In the genomic region with DNA sequence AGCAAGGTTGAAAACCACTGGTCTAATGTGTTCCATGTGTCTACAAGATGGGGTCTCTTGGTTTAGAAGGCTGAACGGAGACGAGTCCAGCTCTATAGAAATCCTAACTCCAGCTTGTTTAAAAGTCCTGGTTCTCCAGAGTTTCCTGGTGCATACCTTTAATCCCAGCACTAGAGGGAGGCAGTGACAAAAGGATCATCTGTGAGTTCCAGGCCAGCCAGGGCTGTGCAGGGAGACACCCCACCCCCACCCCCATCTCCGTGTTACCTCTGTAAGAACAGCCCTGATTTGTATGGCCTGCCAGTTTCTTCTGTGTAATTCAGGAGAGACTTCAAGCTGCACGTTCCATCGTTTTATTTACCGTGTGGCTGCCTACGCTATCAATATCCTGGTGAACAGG, we compare ENCODE assay signal across 9 mouse cellular contexts. TPM values are rescaled to one million over a fixed set of nuclear protein-coding genes. Genes with fewer than 3 reads are reported as not detected.
DNase-seq lines count a peak whose midpoint lies in the region; ATAC-seq lines count a peak whose summit lies in the region.
"Had no signal": no experiment of that assay in that cellular context is flagged by ENCODE, and none has a peak within 500 bp of the region (broad histone marks: within the 10 kb centered on the region; RNA-seq: fewer than 3 reads in every experiment).

No protein-coding gene starts in this region.

- peak; percentile 63 for ATAC-seq in heart, embryonic 16.5 days (replicated peaks; ENCODE audit: extremely low read depth, insufficient read depth, low FRiP score)

- H3K4me2 ChIP-seq in heart, embryonic 16.5 days (ENCODE audit: low read depth, low read length), result no peak overlapping the region

- no peak overlapping the region for H3K4me3 ChIP-seq in heart, embryonic 16.5 days (ENCODE audit: low read length)
- H3K4me3 ChIP-seq in brown adipose tissue, adult 24 weeks (ENCODE audit: insufficient read depth, low read depth, low read length), result no peak overlapping the region

- intact Hi-C loops in heart, postnatal 25 days (cut with DNase I), result loop anchor here (2.0 to 5.0 kb wide), 2 partner anchors 47 to 101 kb away; no protein-coding TSS in a partner anchor

- no peak overlapping the region for H3K9ac ChIP-seq in heart, embryonic 16.5 days (ENCODE audit: low read length)

- no peak for DNase-seq in heart, postnatal 25 days (ENCODE audit: low spot score)
- DNase-seq in kidney, adult 9 months, result peak; percentile 67
- peak; percentile 61 for DNase-seq in lung, postnatal 10 days
- DNase-seq in adrenal gland, postnatal 10 days, result no peak
- DNase-seq in frontal cortex, postnatal 36 days (ENCODE audit: low spot score in 2 of 2), result no peak
- no peak for DNase-seq in testis, postnatal 10 days (ENCODE audit: low spot score)

- H3K27me3 ChIP-seq in heart, embryonic 16.5 days (ENCODE audit: control insufficient read depth, insufficient read depth, low read length), result no peaks in the 10 kb centered on the region
- H3K27me3 ChIP-seq: megakaryocyte, embryonic 14.5 days had no signal

- no peaks in the 10 kb centered on the region for H3K4me1 ChIP-seq in heart, embryonic 16.5 days (ENCODE audit: control insufficient read depth, insufficient read depth, low read length)
- peaks cover 8% of the 10 kb centered on the region; the same call in 1 of the 2 replicates for H3K4me1 ChIP-seq in brown adipose tissue, adult 24 weeks (ENCODE audit: control insufficient read depth, insufficient read depth, insufficient read length, low read length)

- H3K27ac ChIP-seq in heart, embryonic 16.5 days (ENCODE audit: low read length), result no peak overlapping the region
- H3K27ac ChIP-seq in brown adipose tissue, adult 24 weeks (replicated peaks; ENCODE audit: low read depth, low read length), result peak overlapping the region; percentile 35; the same call in 1 of the 2 replicates

- WGBS in heart, embryonic 16.5 days, result 50% methylated on average over 7 of the region's 7 CpGs

- no peaks in the 10 kb centered on the region for H3K9me3 ChIP-seq in heart, embryonic 16.5 days (replicated peaks; ENCODE audit: control insufficient read depth, low read length)
- H3K9me3 ChIP-seq: megakaryocyte, embryonic 14.5 days had no signal

- peaks cover 3% of the 10 kb centered on the region; the same call in 1 of the 2 replicates for H3K36me3 ChIP-seq in heart, embryonic 16.5 days (ENCODE audit: control insufficient read depth, insufficient read depth)

RNA-seq across cellular contexts. Expression of a gene that starts 8.7 kb away (rescaled TPM):
- 0.64 and 1.9 TPM in 2 replicates for polyA plus RNA-seq in heart, embryonic 16.5 days (2015; fragmentation: Nextera tagmentation; extraction: Ambion mirVana)
- total RNA-seq in heart, postnatal 25 days (2021), result 1 to 10 TPM; 3.0 to 3.8 TPM
- 5.4 and 5.7 TPM in 2 replicates for polyA plus RNA-seq in brown adipose tissue, adult 24 weeks (2012; ENCODE audit: insufficient read depth, insufficient read length, missing spikeins)
- total RNA-seq in adrenal gland, postnatal 10 days (2021), result 1 to 10 TPM; 2.8 to 9.8 TPM

RNA-seq across cellular contexts. Expression of a gene that starts 49.1 kb away (rescaled TPM):
- 0.47 and 1.1 TPM in 2 replicates for polyA plus RNA-seq in heart, embryonic 16.5 days (2015; fragmentation: Nextera tagmentation; extraction: Ambion mirVana)
- 1 to 10 TPM; 3.3 to 3.6 TPM for total RNA-seq in heart, postnatal 25 days (2021)
- polyA plus RNA-seq in brown adipose tissue, adult 24 weeks (2012; ENCODE audit: insufficient read depth, insufficient read length, missing spikeins), result 1.1 and 1.2 TPM in 2 replicates
- total RNA-seq in adrenal gland, postnatal 10 days (2021), result 1 to 10 TPM; 2.0 to 2.8 TPM

Comparison
In these comparisons a context has a peak if more than half of its experiments do, and no peak if none do; other contexts are left out.
1. DNase-seq: peak in kidney, adult 9 months (single experiment) and lung, postnatal 10 days (single experiment); none in heart, postnatal 25 days (single experiment), adrenal gland, postnatal 10 days (single experiment), frontal cortex, postnatal 36 days (0 of 2) and testis, postnatal 10 days (single experiment).